Mouse (Mus musculus) cerebellum, adult 2 months (tissue): ENCODE measurements around the gene Fank1. TPM values are rescaled to one million over a fixed set of nuclear protein-coding genes. Genes with fewer than 3 reads are reported as not detected.

Experiments
- DNase-seq, 2 experiments: peaks; one replicate each; pipeline ENCODE4 v3.0.0; 2021
- H3K27ac ChIP-seq: fragments of 200-500 bp; 2 replicates; pipeline ENCODE4 v1.5.1; 2012; ENCODE audit warnings: low read length, control low read depth, inconsistent platforms; ENCODE audit not compliant: insufficient read depth
- H3K27me3 ChIP-seq: fragments of 200-500 bp; 2 replicates; pipeline ENCODE4 v1.6.1; 2012; ENCODE audit warnings: inconsistent platforms, mild to moderate bottlenecking, low read length, moderate library complexity; ENCODE audit not compliant: control insufficient read depth, insufficient read depth
- H3K4me1 ChIP-seq: fragments of 200-500 bp; 2 replicates; pipeline ENCODE4 v1.6.1; 2011; ENCODE audit warnings: low read length; ENCODE audit not compliant: control insufficient read depth, insufficient read depth
- H3K4me3 ChIP-seq: fragments of 200-500 bp; replicated peaks from 2 replicates; pipeline ENCODE3; 2011; ENCODE audit warnings: mild to moderate bottlenecking, low read depth, low read length, control low read depth; ENCODE audit not compliant: insufficient read depth
- CTCF ChIP-seq: fragments of 200-500 bp; IDR thresholded peaks from 2 replicates; pipeline ENCODE4 v1.5.1; 2011; ENCODE audit warnings: low read depth, mild to moderate bottlenecking, control low read depth, low read length, moderate library complexity, borderline replicate concordance; ENCODE audit not compliant: insufficient read depth
- POLR2A ChIP-seq: fragments of 200-500 bp; IDR thresholded peaks from 2 replicates; pipeline ENCODE4 v1.6.1; 2011; ENCODE audit warnings: low read length, control low read depth, borderline replicate concordance; ENCODE audit not compliant: insufficient read depth
- WGBS: fragments of 180-500 bp; shearing (Covaris S2); methylation state at CpG from one replicate; pipeline ENCODE4 v1.1.7; 2018; 5-methylcytosine and 5-hydroxymethylcytosine counted together
- polyA plus RNA-seq: library from polyadenylated mRNA; depleted of rRNA; stranded (reverse); fragments of >200 nt; gene quantifications from 2 replicates; pipeline ENCODE4 v1.2.3, GENCODE M21; 2012

Fank1 gene
- polyA plus RNA-seq, 1 experiment = 1.5 TPM

GRCm38 (mm10) chr7:133790171-133790570 is 13.5 kb downstream of the Fank1 start:
- Histone ChIP-seq H3K4me3 (no peak overlapping the region), H3K27ac (no peak overlapping the region), H3K4me1 (peaks cover 24% of the 10 kb centered on the region), H3K27me3 (no peaks in the 10 kb centered on the region)
- no peak for DNase-seq
- 29% methylated on average over 4 of the region's 4 CpGs for WGBS
- TF ChIP-seq POLR2A (no peak), CTCF (no peak)

- WGBS = 59% methylated on average over 4 of the region's 4 CpGs
- no peaks in the 10 kb centered on the region for H3K27me3 ChIP-seq
- H3K4me1 ChIP-seq = peaks cover 24% of the 10 kb centered on the region
- no peak overlapping the region for H3K27ac ChIP-seq
- DNase-seq = no peak
- H3K4me3 ChIP-seq = no peak overlapping the region
- TF ChIP-seq POLR2A (no peak), CTCF (no peak)
These were observed 14.1 kb downstream of the Fank1 start for GRCm38 (mm10) chr7:133790608-133791229.

- Histone ChIP-seq H3K27ac (no peak overlapping the region), H3K27me3 (no peaks in the 10 kb centered on the region), H3K4me1 (peaks cover 24% of the 10 kb centered on the region), H3K4me3 (no peak overlapping the region)
- WGBS = 59% methylated on average over 1 of the region's 1 CpGs
- TF ChIP-seq CTCF = no peak
- no peak for TF ChIP-seq POLR2A
- DNase-seq = no peak
These were observed 16.1 kb downstream of the Fank1 start for GRCm38 (mm10) chr7:133792771-133793170.

- 14% methylated on average over 10 of the region's 10 CpGs for WGBS
- Histone ChIP-seq H3K4me1 (peaks cover 24% of the 10 kb centered on the region), H3K4me3 (no peak overlapping the region), H3K27ac (peak overlapping the region; percentile 51), H3K27me3 (no peaks in the 10 kb centered on the region)
- DNase-seq = peak; percentile 75 to 89
- no peak for TF ChIP-seq POLR2A
These were observed 16.8 kb downstream of the Fank1 start for GRCm38 (mm10) chr7:133793248-133794131.

GRCm38 (mm10) chr7:133794720-133795119 is 18.1 kb downstream of the Fank1 start:
- Histone ChIP-seq H3K27ac (no peak overlapping the region), H3K27me3 (no peaks in the 10 kb centered on the region), H3K4me1 (peaks cover 24% of the 10 kb centered on the region), H3K4me3 (no peak overlapping the region)
- TF ChIP-seq POLR2A (no peak), CTCF (no peak)
- 60% methylated on average over 2 of the region's 2 CpGs for WGBS
- peak; percentile 20 to 41 for DNase-seq

- Histone ChIP-seq H3K27me3 (no peaks in the 10 kb centered on the region), H3K4me3 (no peak overlapping the region), H3K27ac (no peak overlapping the region), H3K4me1 (no peaks in the 10 kb centered on the region; the same call in 1 of the 2 replicates)
- DNase-seq = no peak
- WGBS = 87% methylated on average over 5 of the region's 5 CpGs
- TF ChIP-seq CTCF (no peak), POLR2A (no peak)
These were observed 23.3 kb downstream of the Fank1 start for GRCm38 (mm10) chr7:133799928-133800327.

- Histone ChIP-seq H3K4me3 (no peak overlapping the region), H3K27me3 (no peaks in the 10 kb centered on the region), H3K4me1 (no peaks in the 10 kb centered on the region), H3K27ac (no peak overlapping the region)
- WGBS = 44% methylated on average over 6 of the region's 6 CpGs
- DNase-seq = no peak
- TF ChIP-seq CTCF (no peak), POLR2A (no peak)
These were observed 25.2 kb downstream of the Fank1 start for GRCm38 (mm10) chr7:133801823-133802222.

GRCm38 (mm10) chr7:133805614-133806175 is 29.0 kb downstream of the Fank1 start:
- WGBS = 29% methylated on average over 7 of the region's 7 CpGs
- peak; percentile 61 to 72 for DNase-seq

More at GRCm38 (mm10) chr7:133805614-133806175, 29.0 kb downstream of the Fank1 start:
- H3K4me1 ChIP-seq = no peaks in the 10 kb centered on the region
- no peaks in the 10 kb centered on the region for H3K27me3 ChIP-seq
- TF ChIP-seq POLR2A = no peak
- peak; percentile 96 for TF ChIP-seq CTCF
- no peak overlapping the region for H3K4me3 ChIP-seq
- H3K27ac ChIP-seq = no peak overlapping the region
